Mouse (Mus musculus) hindbrain, postnatal 0 days (tissue): Measurements from ENCODE around the gene Fam53b. TPM values are rescaled to one million over a fixed set of nuclear protein-coding genes. Genes with fewer than 3 reads are reported as not detected.

Source experiments
- ATAC-seq: fragments of 200-750 bp; cut with Nextera tagmentation; 2 replicates; pipeline ENCODE4 v1.8.0; 2017; ENCODE audit warnings: mild to moderate bottlenecking, moderate TSS enrichment, moderate library complexity
- DNase-seq: peaks from one replicate; pipeline ENCODE4 v3.0.0-alpha.2; 2015; ENCODE audit warnings: low spot score
- H3K27ac ChIP-seq: fragments of 300-500 bp; sonication (generic); 2 replicates; pipeline ENCODE4 v1.5.1; 2014; ENCODE audit warnings: mild to moderate bottlenecking
- H3K27me3 ChIP-seq: fragments of 300-500 bp; sonication (generic); 2 replicates; pipeline ENCODE4 v1.6.1; 2014; ENCODE audit warnings: low read length, mixed read lengths; ENCODE audit not compliant: insufficient read depth
- H3K36me3 ChIP-seq: fragments of 300-500 bp; sonication (generic); 2 replicates; pipeline ENCODE4 v1.6.1; 2014; ENCODE audit warnings: low read length, mixed read lengths; ENCODE audit not compliant: insufficient read depth
- H3K4me1 ChIP-seq: fragments of 300-500 bp; sonication (generic); 2 replicates; pipeline ENCODE4 v1.6.1; 2014; ENCODE audit warnings: antibody characterized with exemption, low read length, mixed read lengths; ENCODE audit not compliant: insufficient read depth
- H3K4me2 ChIP-seq: fragments of 300-500 bp; sonication (generic); 2 replicates; pipeline ENCODE4 v1.6.1; 2014; ENCODE audit warnings: low read depth, mild to moderate bottlenecking, low read length, moderate library complexity, mixed read lengths
- H3K4me3 ChIP-seq: fragments of 300-500 bp; sonication (generic); 2 replicates; pipeline ENCODE4 v1.5.1; 2014; ENCODE audit warnings: low read length
- H3K9ac ChIP-seq: fragments of 300-500 bp; sonication (generic); replicated peaks from 2 replicates; pipeline ENCODE4 v1.6.1; 2014; ENCODE audit warnings: mild to moderate bottlenecking, low read length, moderate library complexity, mixed read lengths
- H3K9me3 ChIP-seq: fragments of 300-500 bp; sonication (generic); 2 replicates; pipeline ENCODE4 v1.6.1; 2016; ENCODE audit warnings: low read length, mixed read lengths
- CTCF ChIP-seq: IDR thresholded peaks from 2 replicates; pipeline ENCODE4 v1.5.1; 2016; ENCODE audit warnings: antibody characterized with exemption, control low read depth, low read depth
- WGBS: fragments of 180-500 bp; shearing (Covaris S2); extraction: QIAGEN DNeasy Blood & Tissue Kit; methylation state at CpG from one replicate; pipeline ENCODE4 v1.1.7; 2014; 5-methylcytosine and 5-hydroxymethylcytosine counted together
- polyA plus RNA-seq: library from polyadenylated mRNA; unstranded; fragments of >200 nt; fragmentation: Nextera tagmentation; extraction: Ambion mirVana; gene quantifications from 2 replicates; pipeline ENCODE4 v1.2.1, GENCODE M21; 2015
- total RNA-seq: library from RNA; depleted of rRNA; stranded (reverse); fragments of >200 nt; gene quantifications from 2 replicates; pipeline ENCODE4 v1.2.3, GENCODE M21; 2014

Gene Fam53b
- total and polyA plus RNA-seq, 2 experiments from 2014 or later: 10.2 to 21.0 TPM

DNA sequence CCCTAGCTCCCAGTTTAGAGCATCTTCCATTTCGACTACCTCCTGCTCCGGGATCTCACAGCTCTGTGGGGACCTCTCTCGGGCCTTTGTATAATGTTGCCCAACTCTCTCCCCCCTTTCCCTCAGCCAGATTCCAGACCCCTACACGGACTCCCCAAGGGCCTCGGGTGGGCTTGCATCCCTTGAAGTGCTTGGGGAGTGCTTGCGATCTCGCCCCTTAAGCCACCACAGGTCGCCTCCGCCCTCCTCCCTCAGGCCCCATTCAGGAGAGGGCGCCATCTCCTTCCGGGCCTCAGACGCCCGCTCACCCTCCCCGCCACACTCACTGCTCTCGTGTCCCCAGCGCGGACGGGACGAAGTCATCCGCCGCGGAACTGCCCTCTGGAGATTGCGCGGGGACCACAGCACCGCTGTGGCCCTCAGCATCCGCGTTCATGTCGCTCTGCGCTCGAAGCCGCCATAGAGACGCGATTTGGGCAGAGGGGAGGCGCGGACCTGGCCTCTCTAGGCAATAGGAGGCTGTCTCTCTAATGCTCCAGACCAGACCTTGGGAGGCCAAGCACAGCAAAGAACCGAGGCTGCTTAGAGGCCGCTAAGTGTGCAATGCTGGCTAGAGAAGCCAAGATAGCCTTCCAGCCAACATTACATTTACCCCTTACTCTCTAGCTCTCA lies 38.6 kb upstream of the Fam53b start, which contains the start of gene Eef1akmt2:
Gene Eef1akmt2 (minus strand): TSS at position 501 of the 672 bp plus-strand sequence.
- Histone ChIP-seq H3K27me3 (no peaks in the 10 kb centered on the region), H3K4me3 (peak within 1 kb of the TSS; percentile 55), H3K4me2 (peak within 1 kb of the TSS; percentile 66), H3K36me3 (peaks cover 10% of the 10 kb centered on the region), H3K9ac (peak within 1 kb of the TSS; percentile 93), H3K27ac (peak within 1 kb of the TSS; percentile 96), H3K9me3 (no peaks in the 10 kb centered on the region), H3K4me1 (no peaks in the 10 kb centered on the region; the same call in 1 of the 2 replicates)
- WGBS: under 1% methylated on average over 37 of the region's 37 CpGs
- DNase-seq: peak; percentile 95
- peak; percentile 57 for TF ChIP-seq CTCF
- peak; percentile 94 for ATAC-seq

DNA sequence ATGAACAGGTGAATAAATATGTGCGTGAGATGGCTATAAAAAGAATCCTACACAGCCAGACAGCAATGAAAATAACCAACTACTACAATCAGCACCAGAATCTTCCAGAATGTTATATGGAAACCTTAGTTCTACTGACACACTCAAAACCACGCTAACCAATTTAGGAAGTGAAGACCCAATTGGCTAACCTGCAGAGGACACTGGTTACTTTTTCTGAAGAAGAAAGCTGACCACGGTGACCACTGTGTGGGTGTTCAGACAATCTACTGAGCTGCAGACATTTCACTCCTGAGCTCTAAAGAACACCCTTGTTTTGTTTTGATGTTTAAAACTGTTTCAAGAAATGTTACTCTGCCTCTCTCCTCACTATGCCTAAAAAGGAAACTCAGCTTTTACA lies 29.5 kb upstream of the Fam53b start:
- peaks cover 7% of the 10 kb centered on the region; the same call in 1 of the 2 replicates for H3K36me3 ChIP-seq
- no peak overlapping the region for H3K9ac ChIP-seq
- no peaks in the 10 kb centered on the region for H3K4me1 ChIP-seq
- H3K4me2 ChIP-seq: no peak overlapping the region
- no peak for TF ChIP-seq CTCF
- no peak overlapping the region for H3K4me3 ChIP-seq
- 93% methylated on average over 3 of the region's 3 CpGs for WGBS
- DNase-seq (no peak), ATAC-seq (no peak)
- H3K27ac ChIP-seq: no peak overlapping the region
- no peaks in the 10 kb centered on the region for H3K9me3 ChIP-seq
- no peaks in the 10 kb centered on the region for H3K27me3 ChIP-seq

DNA sequence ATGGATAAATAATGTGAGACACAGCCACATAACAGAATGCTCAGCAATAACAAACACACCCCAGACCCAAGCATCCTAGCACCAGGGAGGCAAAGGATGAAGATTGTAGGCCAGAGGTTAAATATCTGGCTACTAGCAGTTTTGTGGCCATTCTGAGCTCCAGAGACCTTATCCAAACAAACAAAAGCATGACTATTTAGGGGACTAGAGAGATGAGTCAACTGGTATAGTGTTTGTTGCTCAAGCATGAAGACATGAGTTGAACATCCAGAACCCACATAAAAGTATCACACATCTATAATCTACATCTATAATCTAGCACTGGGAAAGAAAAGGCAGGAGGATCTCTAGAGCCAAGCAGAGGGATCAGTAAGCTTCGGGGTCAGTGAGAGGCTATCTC lies 28.8 kb upstream of the Fam53b start:
- H3K9ac ChIP-seq: no peak overlapping the region

DNA sequence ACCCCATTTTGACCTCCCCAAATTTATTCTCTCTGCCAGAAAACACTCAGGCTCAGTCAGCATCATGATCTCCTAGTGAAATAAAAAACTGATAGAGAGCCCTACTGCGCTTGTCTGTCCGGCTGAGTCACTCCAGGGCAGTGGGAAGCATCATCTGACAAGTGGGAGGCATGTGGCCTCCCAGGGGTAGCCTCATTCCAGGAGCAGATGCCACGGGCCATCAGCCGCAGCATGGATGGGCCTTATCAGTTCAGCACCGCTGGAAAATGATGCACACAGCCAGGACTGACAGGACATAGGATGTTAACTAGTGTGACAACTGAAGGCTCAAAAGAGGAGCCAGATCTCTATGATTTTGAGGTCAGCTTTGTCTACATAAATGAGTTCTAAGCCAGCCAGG lies 27.6 kb upstream of the Fam53b start:
- Histone ChIP-seq H3K36me3 (peaks cover 3% of the 10 kb centered on the region; the same call in 1 of the 2 replicates), H3K4me1 (no peaks in the 10 kb centered on the region), H3K4me3 (no peak overlapping the region), H3K9ac (no peak overlapping the region), H3K27me3 (no peaks in the 10 kb centered on the region), H3K27ac (no peak overlapping the region), H3K4me2 (no peak overlapping the region), H3K9me3 (no peaks in the 10 kb centered on the region)
- no peak for ATAC-seq
- no peak for DNase-seq
- TF ChIP-seq CTCF: no peak
- WGBS: 72% methylated on average over 5 of the region's 5 CpGs

More for the DNA sequence above, 28.8 kb upstream of the Fam53b start:
- Histone ChIP-seq H3K36me3 (peaks cover 3% of the 10 kb centered on the region; the same call in 1 of the 2 replicates), H3K9me3 (no peaks in the 10 kb centered on the region), H3K4me3 (no peak overlapping the region), H3K27ac (no peak overlapping the region), H3K27me3 (no peaks in the 10 kb centered on the region), H3K4me1 (no peaks in the 10 kb centered on the region), H3K4me2 (no peak overlapping the region)
- DNase-seq (no peak), ATAC-seq (no peak)
- no peak for TF ChIP-seq CTCF
- 100% methylated on average over 1 of the region's 1 CpGs for WGBS

DNA sequence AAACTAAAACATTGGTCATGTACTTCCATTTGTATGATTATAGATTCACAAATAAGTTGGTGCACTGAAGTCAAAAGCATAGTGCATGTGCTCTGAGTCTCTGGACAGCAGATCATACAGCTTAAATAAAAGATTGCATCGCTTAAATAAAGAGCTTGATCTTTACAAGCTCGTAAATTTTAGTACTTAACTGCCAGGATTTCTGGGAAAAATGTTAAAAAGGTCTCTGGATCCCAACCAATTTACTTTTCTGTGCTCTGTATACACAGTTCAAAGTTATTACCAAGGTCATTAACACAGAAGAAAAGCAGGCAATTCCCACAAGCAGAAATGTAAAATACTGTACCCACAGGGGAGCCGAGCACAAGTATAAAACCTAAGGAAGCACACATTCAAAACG lies 17.3 kb upstream of the Fam53b start:
- H3K36me3 ChIP-seq: peaks cover 26% of the 10 kb centered on the region
- no peak overlapping the region for H3K4me2 ChIP-seq
- ATAC-seq (no peak), DNase-seq (no peak)
- TF ChIP-seq CTCF: no peak
- WGBS: 76% methylated on average over 4 of the region's 4 CpGs
- H3K4me1 ChIP-seq: no peaks in the 10 kb centered on the region
- no peak overlapping the region for H3K27ac ChIP-seq
- H3K27me3 ChIP-seq: no peaks in the 10 kb centered on the region
- no peak overlapping the region for H3K4me3 ChIP-seq
- H3K9ac ChIP-seq: no peak overlapping the region
- no peaks in the 10 kb centered on the region for H3K9me3 ChIP-seq

DNA sequence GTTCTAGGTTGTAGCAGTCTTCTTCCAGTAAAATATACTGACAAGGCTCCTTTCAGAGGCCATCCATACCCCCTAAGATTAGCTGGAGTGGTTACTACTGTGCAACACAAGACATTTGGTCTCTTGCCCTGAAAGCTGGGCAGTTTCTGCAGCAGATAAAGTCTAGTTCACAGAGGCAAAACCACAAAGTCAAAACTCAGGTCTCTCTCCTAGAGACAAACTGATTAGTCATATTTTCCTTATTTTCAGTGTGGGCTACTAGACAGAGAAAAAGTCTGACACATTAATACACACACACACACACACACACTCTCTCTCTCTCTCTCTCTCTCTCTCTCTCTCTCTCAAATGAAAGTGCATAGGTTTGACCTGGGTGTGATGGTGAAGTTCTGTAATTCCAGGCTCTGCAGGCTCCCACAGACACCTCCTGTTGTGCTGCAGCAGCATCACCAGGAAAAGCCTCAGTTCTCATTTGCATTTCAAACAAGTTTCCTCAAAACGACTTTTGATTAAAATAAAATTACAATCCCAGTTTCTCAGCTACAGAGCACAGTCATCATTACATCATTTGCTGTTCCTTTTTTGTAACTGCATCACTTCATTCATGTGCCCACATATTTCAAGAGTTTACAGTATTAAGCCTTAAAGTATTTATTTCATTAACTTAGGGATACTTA lies 10.8 kb upstream of the Fam53b start:
- ATAC-seq (no peak), DNase-seq (no peak)
- Histone ChIP-seq H3K27me3 (no peaks in the 10 kb centered on the region), H3K4me3 (no peak overlapping the region), H3K4me2 (no peak overlapping the region), H3K9ac (no peak overlapping the region), H3K36me3 (peaks cover 21% of the 10 kb centered on the region), H3K9me3 (no peaks in the 10 kb centered on the region), H3K4me1 (no peaks in the 10 kb centered on the region), H3K27ac (no peak overlapping the region)
- 23% methylated on average over 1 of the region's 1 CpGs for WGBS
- TF ChIP-seq CTCF: no peak

DNA sequence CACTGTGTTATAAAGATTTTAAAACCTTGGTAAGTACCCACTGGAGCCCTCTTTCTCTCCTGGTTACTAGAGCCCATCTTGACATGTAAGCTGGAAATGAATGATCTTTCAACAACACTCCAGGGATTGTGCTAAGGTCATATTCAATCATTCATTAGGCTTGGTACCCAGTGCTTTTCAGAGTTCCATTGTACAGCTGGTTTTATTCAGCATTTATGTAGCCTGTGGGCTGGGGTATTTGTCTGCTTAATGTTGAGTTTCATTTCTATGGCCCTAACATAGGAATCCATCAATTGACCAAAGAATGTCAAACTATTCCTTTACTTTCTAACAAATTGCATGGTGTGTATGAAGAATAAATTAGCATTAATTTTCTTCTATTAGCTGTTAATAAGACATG lies 10.1 kb upstream of the Fam53b start:
- H3K36me3 ChIP-seq: peaks cover 20% of the 10 kb centered on the region
- ATAC-seq: no peak
- TF ChIP-seq CTCF: no peak

More for the DNA sequence above, 10.1 kb upstream of the Fam53b start:
- H3K4me1 ChIP-seq: no peaks in the 10 kb centered on the region
- H3K4me2 ChIP-seq: no peak overlapping the region
- no peaks in the 10 kb centered on the region for H3K9me3 ChIP-seq
- H3K27me3 ChIP-seq: no peaks in the 10 kb centered on the region
- no peak overlapping the region for H3K27ac ChIP-seq
- DNase-seq: no peak
- H3K4me3 ChIP-seq: no peak overlapping the region
- H3K9ac ChIP-seq: no peak overlapping the region
